Mouse (Mus musculus): ENCODE data around the gene Pdcd6ip.

DNA sequence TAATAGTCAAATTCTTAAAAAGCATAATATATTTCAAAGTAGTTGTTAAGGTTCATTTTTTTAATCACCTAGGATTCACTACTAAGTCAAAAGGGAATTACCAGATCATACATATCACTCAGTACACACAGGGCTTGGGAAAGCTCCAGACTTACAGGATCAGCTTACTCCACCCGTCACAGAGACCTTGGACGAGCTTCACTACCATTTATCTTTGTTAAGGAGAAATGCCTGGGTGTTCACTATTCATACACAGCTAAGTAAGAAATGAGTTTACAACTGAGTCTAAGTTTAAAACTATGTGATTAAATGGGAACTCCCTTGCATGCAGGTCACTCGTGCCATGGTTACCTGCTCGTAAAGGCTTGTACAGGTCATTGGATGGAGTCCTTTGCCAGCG is 35.7 kb downstream of the Pdcd6ip start:
- TF ChIP-seq CTCF (IDR thresholded peaks at IDR 0.05; ENCODE audit: borderline replicate concordance, insufficient read depth, low read depth, low read length) (no peak), POLR2A (IDR thresholded peaks at IDR 0.05; ENCODE audit: borderline replicate concordance, insufficient read depth, low read length) (no peak)
